Mouse (Mus musculus) right cerebral cortex, postnatal 14 days (tissue): ENCODE measurements around the gene Tbc1d15.
A peak's percentile ranks its signal among the peaks of the same experiment; 100 is the strongest.
"Not testable (repeated sequence)": the region's sequence is repeated elsewhere in the genome, so short reads cannot be mapped to it uniquely, and the experiment has no call there.

Experiments
- DNase-seq: peaks from one replicate; pipeline ENCODE4 v3.0.0; 2022

The Tbc1d15 gene

DNA sequence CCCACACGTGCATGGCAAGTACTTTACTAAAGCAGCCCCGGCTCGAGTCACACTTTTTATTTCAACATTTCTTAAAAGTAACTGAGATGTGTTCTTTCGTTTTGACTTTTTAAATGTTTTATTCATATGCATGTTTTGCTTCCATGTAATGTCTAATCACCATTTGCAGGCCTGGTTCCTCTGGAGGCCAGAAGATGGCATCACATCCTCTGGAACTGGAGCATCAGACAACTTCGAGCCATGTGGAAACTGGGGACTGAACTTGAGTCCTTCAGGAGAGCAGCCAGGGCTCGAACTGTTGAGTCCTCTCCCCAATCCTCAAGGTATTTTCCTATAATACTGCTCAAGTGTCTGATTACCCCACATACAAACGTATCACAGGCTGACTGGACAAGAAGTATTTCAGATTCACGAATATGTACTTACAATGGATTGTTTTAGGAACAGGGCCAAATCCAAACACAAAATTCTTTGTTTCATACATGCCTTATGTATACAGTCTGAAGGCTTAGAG is 10.1 kb downstream of the Tbc1d15 start:
- no peak for DNase-seq

DNA sequence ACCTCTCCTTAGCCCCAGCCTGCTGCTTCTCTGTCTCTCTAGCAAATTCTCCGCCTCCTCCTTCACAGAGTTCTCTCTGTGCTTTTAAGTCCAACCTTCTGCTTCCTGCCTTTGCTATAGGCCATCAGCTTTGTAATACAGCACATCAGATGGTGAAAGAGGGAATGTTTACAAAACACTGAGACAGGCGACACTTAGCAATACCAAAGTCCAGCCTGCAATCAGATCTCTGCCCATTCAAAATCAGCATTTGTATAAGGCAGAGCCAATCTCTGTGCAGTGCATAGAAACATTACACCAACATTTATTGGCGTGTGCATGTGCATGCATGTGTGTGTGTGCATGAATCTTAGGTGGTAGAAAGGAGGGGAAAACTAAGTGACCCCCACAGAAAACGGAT is 13.3 kb downstream of the Tbc1d15 start:
- DNase-seq, result no peak

DNA sequence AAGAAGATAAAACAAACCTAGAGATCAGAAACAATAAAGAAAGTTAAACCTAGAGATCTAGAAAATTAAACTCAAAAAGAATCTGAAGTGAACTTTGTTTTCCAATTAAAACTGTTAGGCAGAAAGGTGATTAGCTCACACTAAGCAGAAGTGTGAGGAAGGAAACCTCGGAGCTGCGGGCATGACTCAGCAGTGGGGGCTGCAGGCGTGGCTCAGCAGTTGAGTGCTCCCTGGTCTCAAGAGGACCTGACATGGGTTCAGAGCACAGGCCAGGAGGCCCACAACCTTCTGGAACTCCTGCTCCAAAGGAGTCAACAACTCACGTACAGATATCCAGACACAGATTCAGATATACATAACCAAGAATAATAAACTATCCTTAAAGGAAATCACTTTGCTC is 14.5 kb downstream of the Tbc1d15 start:
- DNase-seq, result no peak

DNA sequence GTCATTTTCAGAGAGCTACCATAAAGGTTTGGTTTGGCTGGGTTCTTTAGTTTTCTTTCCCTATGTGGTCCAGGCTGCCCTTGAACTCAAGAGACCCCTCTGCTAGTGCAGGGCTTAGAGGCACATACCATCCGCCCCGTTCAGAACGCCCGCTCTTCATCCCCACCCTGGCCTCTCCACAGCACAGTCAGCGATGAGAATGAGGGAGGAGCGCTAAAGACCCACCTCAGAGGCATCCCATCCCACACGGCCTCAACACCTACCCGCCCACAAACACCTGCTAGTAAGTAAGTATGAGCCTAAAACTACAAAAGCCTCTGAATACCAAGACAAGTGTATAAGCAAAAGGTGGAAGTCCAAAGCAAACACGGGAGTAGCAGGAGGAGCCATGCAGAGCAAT is 15.8 kb downstream of the Tbc1d15 start:
- no peak for DNase-seq

DNA sequence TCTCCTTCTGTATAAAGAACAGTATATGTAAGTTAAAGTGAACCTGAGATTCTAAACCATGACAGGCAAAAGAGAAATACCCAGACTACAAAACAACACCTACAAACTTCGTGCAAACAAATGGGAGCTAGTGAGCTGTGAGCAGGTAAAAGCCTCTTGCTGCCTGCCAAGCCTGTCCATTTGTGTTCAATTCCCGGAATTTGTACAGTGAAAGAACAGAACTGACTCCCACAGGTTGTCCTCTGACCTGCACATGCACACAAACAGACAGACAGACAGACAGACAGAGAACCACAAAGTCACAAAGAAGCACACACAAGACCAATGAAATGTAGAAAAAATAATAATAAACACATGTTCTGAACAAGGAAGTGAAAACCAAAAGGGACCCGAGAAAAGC is 17.5 kb downstream of the Tbc1d15 start:
- no peak for DNase-seq

DNA sequence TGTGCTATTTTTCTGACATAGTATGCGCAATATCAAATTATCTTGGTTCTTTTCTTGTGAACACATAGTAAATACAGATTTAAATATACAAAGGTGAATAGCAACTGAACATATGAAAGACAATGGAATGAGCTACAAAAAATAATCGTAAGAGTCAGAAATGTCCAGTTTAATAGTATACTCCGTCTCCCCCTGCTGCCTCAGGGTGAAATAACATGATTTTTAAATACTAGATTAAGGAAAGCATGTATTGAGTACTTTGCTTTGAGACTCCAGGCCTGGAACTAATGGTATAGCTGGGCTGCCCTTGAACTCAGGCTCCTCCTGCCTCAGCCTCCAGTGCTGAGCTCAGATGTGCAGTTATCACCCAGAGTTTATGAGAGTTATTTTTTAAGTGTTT is 18.8 kb downstream of the Tbc1d15 start:
- no peak for DNase-seq

DNA sequence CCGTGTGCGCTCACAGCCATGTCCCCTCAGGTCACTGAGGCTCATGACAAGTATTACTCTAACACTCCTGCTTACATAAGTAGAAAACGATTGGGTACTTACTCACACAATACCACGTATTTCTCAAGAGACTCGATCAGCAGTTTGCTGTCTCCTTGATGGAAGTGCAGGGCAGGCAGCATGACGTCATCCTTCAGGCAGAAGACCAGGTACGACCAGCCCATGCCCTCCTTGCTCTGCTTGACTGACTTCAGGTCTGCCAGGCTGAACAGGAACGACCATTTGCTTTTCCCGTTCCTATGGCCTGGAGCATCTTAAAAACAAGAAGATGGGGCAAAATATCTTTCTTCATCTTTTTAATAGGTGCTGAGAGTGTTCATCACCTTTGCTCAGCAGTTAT is 22.2 kb downstream of the Tbc1d15 start:
- no peak for DNase-seq

DNA sequence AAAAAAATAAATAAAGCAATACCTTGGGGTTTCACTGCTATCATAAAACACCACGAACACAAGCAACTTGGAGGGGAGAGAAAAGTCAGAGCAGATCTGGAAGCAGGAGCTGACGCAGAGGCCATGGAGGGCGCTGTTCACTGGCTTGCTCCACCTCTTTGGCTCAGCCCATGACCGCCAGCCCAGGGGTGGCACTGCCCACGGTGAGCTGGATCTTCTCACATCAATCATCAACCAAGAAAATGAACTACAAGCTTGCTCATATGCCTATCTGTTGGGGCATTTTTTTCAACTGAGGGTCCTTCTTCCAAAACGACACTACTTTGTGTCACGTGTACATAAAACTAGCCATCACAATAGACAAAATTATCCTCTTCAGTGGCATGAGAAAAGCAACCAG is 24.7 kb downstream of the Tbc1d15 start:
- DNase-seq, result no peak

DNA sequence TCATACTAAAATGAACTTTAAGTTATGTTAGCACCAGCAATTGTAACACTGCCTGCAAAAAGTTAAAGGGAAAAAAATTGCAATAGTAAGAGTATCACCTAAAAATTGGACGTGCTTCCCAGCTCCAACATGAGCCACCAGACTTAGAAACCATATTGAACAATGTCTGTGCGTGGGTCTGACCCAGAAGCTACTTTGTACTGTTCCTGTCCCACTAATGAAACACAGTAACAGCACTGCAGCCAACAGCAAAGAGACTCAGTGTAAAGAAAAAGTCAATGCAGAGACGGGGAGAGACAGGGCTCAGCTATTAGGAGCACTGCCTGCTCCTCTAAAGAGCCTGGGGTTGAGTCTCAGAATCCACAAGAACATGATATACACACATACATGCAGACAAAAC is 27.4 kb downstream of the Tbc1d15 start:
- no peak for DNase-seq

DNA sequence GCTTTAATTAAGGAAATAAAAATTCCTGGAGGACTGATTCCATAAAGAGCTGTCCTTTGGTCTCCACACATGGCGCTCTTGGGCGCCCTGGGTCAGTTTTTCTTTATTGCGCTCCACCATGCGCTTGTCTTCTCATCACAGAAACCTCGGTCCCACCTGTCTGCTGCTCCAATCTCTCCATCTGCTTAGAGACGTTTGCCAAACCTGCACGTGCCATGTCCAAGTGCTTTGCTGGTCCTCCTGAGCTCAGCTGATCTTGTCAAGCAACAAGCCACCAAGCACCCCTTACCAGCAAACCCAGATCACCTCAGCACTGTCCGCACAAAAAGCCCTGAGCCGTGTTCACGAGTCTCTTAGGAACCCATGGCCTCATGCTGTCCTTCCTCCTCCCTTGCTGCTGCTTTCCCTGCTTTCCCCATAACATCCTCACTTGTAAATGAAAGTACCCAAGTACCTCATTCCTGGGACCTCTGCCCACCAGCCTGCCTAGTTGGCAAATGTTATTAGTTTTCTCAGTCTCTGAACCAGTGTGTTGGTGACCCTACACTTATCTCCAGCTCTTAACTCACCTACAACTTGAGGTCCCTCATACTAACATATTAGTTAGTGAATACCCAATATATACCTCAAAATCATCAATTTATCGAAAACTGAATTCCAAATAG is 38.2 kb downstream of the Tbc1d15 start:
- DNase-seq, result no peak

DNA sequence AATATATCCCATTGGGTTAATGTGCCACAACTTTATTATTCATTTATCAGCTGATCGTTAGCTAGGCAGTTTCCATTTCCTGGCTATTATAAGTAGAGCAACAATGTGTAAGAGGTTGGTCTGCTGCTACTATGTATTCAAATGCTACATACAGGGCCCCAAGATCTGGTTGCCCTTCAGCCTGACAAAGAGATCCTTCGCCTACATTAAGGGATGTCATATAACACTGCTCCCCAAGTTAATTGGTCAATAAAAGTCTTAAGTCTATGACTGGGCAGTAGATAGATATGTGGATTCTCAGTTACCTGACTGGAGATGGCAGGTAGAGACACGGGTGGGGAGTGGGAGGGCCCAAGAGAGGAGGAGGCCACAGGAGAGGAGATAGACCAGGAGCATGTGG is 45.4 kb downstream of the Tbc1d15 start:
- no peak for DNase-seq

DNA sequence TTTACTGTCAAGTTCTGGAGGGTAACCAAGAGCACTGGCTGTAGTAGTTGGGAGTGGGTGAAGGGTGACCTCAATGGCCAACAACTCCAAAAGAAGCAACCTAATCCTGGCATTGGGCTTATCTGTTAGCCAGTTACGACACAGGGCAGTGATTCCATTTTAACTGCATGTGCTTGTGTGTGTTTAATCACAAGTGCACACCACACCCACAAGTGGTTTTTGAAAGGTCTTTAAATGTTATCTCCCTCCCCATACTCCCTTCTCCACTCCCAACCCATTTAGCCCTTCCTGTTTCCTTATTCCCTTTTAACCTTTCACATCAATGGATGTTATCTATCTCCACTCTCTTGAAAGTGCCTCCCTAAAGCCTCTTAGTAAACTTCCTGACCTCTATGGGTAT is 46.0 kb downstream of the Tbc1d15 start:
- DNase-seq, result no peak

DNA sequence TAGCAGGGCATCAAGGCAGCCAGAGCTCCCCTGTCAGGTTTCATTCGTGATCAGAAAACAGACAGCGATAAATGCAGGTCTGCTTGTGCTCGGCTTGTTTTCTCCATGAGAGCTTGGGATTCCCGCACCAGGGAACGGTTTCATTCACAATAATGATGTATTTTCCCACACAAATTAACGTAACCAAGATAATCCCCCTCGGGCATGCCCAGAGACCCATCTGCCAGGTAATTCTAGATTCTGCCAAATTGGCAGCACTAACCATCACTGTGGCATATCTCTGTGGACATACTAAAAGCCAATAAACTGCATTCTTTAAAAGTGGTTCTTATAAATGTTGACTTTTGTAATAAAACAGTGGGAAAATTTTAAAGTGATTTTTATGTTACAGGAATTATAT is 60.1 kb downstream of the Tbc1d15 start:
- DNase-seq, result no peak

DNA sequence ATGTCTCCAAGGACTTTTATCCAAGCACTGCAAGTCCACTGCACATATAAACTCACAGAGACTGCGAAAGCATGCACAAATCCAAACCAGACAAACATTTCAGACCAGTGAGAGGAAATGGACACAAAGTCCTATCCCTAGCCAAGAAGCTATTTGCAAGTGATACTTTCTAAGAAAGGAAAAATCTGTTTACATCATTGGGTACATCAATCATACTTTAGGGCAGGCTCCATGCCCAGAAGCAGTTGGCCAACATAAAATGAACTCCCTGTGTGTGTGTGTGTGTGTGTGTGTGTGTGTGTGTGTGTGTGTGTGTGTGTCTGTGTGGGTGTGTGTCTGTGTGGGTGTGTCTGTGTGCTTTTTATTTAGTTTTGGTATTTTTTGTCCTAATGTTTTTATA is 63.9 kb downstream of the Tbc1d15 start:
- no peak for DNase-seq

DNA sequence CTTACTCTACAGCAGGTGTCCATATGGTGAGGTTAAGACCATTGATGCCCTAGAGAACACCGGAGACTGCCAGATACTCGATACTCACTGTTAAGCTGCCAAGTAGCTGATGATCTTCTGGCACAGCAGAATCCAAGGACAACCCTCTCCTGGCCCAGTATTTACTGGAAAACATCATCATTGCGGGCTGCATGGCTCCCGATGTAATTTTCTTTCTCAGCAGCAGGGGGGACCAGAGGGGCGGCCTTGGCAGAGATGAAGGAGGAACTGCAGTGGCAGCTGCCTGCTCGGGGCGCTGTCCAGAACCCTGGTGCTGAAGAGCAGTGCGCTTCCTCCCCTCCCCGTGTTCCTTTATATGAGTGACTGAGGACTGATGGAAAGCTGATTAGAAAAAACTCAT is 66.6 kb downstream of the Tbc1d15 start, which contains the start of gene Tph2:
Gene Tph2 (minus strand): TSS at position 326 of the 400 bp plus-strand sequence.
- peak; percentile 71 for DNase-seq

DNA sequence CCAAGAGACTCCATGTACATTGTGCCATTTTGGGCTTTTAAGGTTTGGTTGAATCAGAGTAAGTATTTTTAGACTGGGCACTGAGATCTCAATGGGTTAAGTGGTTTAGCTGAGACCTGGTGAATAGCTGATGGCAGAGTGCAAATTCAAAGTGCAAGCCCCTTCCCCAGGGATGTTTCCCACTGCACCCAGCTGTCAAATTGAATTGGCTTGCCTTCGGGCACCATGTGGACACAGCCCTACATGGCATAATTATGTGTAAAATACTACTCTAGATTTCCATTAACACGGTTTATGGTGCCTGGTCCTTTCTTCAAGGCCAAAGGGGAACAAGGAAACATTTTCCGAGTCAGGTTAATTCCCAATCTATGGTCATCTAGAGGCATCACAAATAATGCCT is 70.2 kb downstream of the Tbc1d15 start:
- DNase-seq, result no peak

DNA sequence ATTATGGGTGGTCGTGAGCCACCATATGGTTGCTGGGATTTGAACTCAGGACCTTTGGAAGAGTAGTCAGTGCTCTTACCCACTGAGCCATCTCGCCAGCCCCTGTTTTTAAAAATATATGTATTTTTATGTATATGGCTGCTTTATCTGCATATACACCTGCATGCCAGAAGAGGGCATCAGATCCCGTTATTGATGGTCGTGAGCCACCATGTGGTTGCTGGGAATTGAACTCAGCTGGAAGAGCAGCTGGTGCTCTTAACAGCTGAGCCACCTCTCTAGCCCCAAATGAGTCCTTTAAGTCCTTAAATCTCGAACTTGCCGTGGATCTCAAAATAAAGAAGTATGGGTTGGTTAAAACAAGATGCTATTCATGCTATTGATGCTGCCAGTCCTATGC is 73.2 kb downstream of the Tbc1d15 start:
- not testable (repeated sequence) for DNase-seq

DNA sequence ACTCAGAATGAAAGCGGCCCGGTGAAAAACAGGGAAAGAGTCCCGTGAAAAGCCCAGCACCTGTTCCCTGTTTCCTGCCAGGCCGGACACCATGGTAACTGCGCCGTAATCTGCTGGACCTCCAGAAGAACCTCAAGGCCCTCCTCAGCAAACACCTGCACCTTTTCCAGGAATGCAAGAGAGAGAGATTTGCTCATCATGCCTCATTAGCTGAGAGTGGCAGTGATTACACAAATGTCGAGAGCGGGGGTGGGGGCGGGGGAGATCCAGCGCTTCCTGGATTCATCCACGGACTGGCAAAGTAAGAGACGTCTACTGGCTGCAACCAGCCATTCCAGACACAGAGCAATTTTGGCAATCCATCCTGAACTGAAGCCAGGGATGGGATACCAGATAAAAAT is 75.7 kb downstream of the Tbc1d15 start:
- DNase-seq, result no peak

DNA sequence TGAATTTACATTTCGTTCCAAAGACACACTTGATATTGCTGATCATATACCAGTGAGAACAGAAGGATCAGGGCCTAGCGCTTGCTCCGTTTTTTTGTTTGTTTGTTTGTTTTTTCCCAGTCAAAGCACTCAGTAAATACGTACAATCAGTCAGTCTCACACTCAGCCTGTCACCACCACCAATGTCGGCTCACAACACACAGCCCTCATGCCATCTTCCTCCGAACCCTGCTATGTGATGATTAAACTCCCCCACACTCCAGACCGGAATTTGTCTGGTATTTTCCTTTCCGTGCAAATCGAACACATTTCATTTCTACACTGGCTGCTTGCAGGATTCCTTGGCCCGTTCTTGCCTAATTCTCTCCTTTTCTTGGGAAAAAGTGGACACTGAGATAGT is 77.9 kb downstream of the Tbc1d15 start:
- DNase-seq, result no peak

DNA sequence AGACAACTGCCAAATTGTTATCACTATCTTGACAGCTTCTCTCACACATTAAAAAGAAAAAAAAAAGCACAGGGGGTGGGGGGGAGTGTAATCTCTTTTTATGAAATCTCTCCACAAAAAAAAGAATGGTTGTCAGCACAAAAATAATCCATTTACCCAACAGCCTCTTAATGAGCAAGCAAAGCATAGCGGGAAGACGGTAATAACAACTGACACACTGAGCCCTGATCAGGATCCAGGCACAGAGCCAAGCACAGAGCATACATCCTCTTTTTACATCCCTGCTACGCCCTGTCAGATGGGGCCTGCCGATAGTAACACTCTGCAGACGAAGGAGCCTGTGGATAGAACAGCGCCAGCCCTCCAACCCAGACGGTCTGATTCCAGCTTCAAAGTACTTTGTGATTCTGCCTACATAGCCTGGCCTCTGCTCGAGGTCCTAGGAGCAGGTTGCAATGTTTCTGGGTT is 79.9 kb downstream of the Tbc1d15 start:
- peak; percentile 48 for DNase-seq

DNA sequence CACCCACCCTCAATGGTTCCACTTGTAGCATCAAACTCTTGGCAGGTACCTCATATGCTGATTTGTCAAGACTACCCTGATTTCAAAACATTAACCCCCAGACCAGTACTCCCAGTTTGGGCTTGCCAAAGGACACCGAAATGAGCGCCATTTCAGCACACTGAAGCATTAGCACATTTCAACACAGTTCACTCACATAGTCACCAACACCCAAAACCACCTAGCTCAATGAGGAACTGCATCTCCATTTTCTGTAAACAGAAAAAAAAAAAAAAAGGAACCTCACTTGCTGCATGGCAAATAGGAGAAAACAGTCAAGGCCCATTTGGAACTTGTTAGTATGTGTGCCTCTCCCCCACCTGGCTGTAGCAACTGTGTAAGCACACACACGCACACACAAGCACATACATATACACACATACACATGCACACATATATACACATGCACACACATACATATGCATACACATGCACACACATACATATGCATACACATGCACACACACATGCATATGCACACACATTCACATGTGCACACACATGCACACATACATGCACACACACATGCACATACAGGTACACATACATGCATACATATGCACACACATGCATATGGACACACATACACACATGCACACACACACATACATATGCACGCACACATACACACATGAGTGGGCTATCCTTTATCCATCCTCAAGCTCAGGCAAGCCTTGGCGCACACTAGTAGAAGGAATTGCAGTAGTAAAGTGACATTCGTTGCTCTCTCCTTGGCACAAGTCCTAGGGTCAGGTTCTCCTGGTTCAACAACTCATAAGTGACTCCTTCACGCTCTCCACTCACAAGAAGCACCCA is 80.5 kb downstream of the Tbc1d15 start:
- no peak for DNase-seq

DNA sequence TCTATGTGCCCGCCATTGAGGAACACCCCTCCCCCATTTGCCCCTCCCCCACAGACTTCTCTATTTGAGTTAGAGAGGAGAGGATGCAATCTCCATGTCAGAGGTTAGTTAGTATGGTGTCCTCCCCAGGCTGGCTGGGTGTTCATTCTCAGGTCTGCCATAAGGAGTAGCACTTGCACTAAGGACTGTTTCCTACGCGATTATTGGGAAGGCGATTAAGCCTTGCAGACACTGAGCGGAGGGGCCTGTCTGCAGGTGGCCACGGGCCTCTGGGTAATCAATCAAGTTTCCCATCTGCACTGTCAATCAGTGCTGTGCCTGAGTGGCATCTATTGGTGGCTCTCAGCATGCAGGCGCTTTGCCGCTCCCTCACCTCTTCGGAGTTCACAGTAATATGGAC is 81.9 kb downstream of the Tbc1d15 start:
- DNase-seq, result no peak

DNA sequence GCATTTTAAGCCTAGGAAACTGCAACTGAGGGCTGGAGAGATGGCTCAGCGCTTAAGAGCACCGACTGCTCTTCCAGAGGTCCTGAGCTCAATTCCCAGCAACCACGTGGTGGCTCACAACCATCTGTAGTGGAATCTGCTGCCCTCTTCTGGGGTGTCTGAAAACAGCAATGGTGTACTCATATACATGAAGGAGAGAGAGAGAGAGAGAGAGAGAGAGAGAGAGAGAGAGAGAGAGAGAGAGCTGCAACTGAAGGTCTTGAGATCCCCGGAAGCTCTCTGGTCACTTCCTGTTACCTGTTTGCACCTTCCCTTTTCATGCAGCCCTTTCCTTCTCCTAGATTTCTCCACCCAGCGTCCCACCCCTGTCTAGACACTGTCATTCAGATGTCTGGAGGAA is 91.0 kb downstream of the Tbc1d15 start:
- DNase-seq, result no peak
